Mouse (Mus musculus) lung, embryonic 16.5 days (tissue): Measurements from ENCODE around the gene Prtg. TPM values are rescaled to one million over a fixed set of nuclear protein-coding genes. Genes with fewer than 3 reads are reported as not detected.

Experiments
- ATAC-seq: fragments of 200-750 bp; cut with Nextera tagmentation; 2 replicates; pipeline ENCODE4 v1.8.0; 2017; ENCODE audit warnings: low read depth, mild to moderate bottlenecking, moderate library complexity
- H3K27ac ChIP-seq: fragments of 300-500 bp; sonication (generic); 2 replicates; pipeline ENCODE4 v1.5.1; 2014; ENCODE audit warnings: mild to moderate bottlenecking, control low read depth, low read length
- H3K27me3 ChIP-seq: fragments of 300-500 bp; sonication (generic); 2 replicates; pipeline ENCODE4 v1.6.1; 2014; ENCODE audit warnings: low read depth, low read length, mixed read lengths; ENCODE audit not compliant: control insufficient read depth, insufficient read depth
- H3K36me3 ChIP-seq: fragments of 300-500 bp; sonication (generic); 2 replicates; pipeline ENCODE4 v1.6.1; 2014; ENCODE audit warnings: low read length; ENCODE audit not compliant: control insufficient read depth, insufficient read depth
- H3K4me1 ChIP-seq: fragments of 300-500 bp; sonication (generic); replicated peaks from 2 replicates; pipeline ENCODE4 v1.6.1; 2014; ENCODE audit warnings: low read length, mixed read lengths; ENCODE audit not compliant: control insufficient read depth, insufficient read depth
- H3K4me2 ChIP-seq: fragments of 300-500 bp; sonication (generic); 2 replicates; pipeline ENCODE4 v1.6.1; 2014; ENCODE audit warnings: low read depth, low read length, control low read depth
- H3K4me3 ChIP-seq: fragments of 300-500 bp; sonication (generic); 2 replicates; pipeline ENCODE4 v1.5.1; 2014; ENCODE audit warnings: mild to moderate bottlenecking, low read length, control low read depth
- H3K9ac ChIP-seq: fragments of 300-500 bp; sonication (generic); 2 replicates; pipeline ENCODE4 v1.6.1; 2014; ENCODE audit warnings: low read length, control low read depth
- H3K9me3 ChIP-seq: fragments of 300-500 bp; sonication (generic); 2 replicates; pipeline ENCODE4 v1.6.1; 2016; ENCODE audit warnings: low read length; ENCODE audit not compliant: control insufficient read depth
- WGBS: fragments of 180-500 bp; shearing (Covaris S2); extraction: QIAGEN DNeasy Blood & Tissue Kit; methylation state at CpG from one replicate; pipeline ENCODE4 v1.1.7; 2014; 5-methylcytosine and 5-hydroxymethylcytosine counted together
- polyA plus RNA-seq: library from polyadenylated mRNA; unstranded; fragments of >200 nt; fragmentation: Nextera tagmentation; extraction: Ambion mirVana; gene quantifications from 2 replicates; pipeline ENCODE4 v1.2.1, GENCODE M21; 2015

The Prtg gene
- polyA plus RNA-seq, 1 experiment from 2014 or later: 0.34 TPM

GRCm38 (mm10) chr9:72906693-72907103 lies 100.0 kb downstream of the Prtg start:
- no peaks in the 10 kb centered on the region for H3K4me1 ChIP-seq
- no peak overlapping the region for H3K27ac ChIP-seq
- no peak overlapping the region for H3K4me3 ChIP-seq
- H3K9ac ChIP-seq: no peak overlapping the region
- no peak for ATAC-seq
- H3K4me2 ChIP-seq: no peak overlapping the region
- no peaks in the 10 kb centered on the region for H3K27me3 ChIP-seq
- WGBS: 71% methylated on average over 6 of the region's 6 CpGs
- no peaks in the 10 kb centered on the region for H3K9me3 ChIP-seq
- no peaks in the 10 kb centered on the region for H3K36me3 ChIP-seq

GRCm38 (mm10) chr9:72911381-72911780 lies 104.7 kb downstream of the Prtg start:
- H3K4me1 ChIP-seq: peaks cover 7% of the 10 kb centered on the region; the same call in 1 of the 2 replicates
- no peak for ATAC-seq
- no peak overlapping the region for H3K4me2 ChIP-seq
- no peaks in the 10 kb centered on the region for H3K27me3 ChIP-seq
- WGBS: 86% methylated on average over 2 of the region's 2 CpGs
- no peaks in the 10 kb centered on the region for H3K36me3 ChIP-seq
- H3K9ac ChIP-seq: no peak overlapping the region
- no peak overlapping the region for H3K4me3 ChIP-seq
- H3K27ac ChIP-seq: no peak overlapping the region
- H3K9me3 ChIP-seq: no peaks in the 10 kb centered on the region

- Histone ChIP-seq H3K27me3 (no peaks in the 10 kb centered on the region), H3K4me3 (peak overlapping the region; percentile 22), H3K9ac (peak overlapping the region; percentile 4; the same call in 1 of the 2 replicates), H3K4me2 (peak overlapping the region; percentile 48), H3K4me1 (peaks cover 7% of the 10 kb centered on the region; the same call in 1 of the 2 replicates), H3K27ac (no peak overlapping the region), H3K9me3 (no peaks in the 10 kb centered on the region), H3K36me3 (no peaks in the 10 kb centered on the region)
- ATAC-seq: peak; percentile 56; the same call in 1 of the 2 replicates
- 35% methylated on average over 6 of the region's 6 CpGs for WGBS
These were observed 106.9 kb downstream of the Prtg start for GRCm38 (mm10) chr9:72913551-72913950.

GRCm38 (mm10) chr9:72915728-72916127 lies 109.1 kb downstream of the Prtg start:
- H3K4me2 ChIP-seq: no peak overlapping the region
- H3K9ac ChIP-seq: no peak overlapping the region
- no peaks in the 10 kb centered on the region for H3K27me3 ChIP-seq
- 57% methylated on average over 7 of the region's 7 CpGs for WGBS
- no peak for ATAC-seq
- no peak overlapping the region for H3K27ac ChIP-seq
- H3K4me1 ChIP-seq: peaks cover 7% of the 10 kb centered on the region; the same call in 1 of the 2 replicates
- no peaks in the 10 kb centered on the region for H3K36me3 ChIP-seq
- H3K4me3 ChIP-seq: no peak overlapping the region
- H3K9me3 ChIP-seq: no peaks in the 10 kb centered on the region

- Histone ChIP-seq H3K36me3 (no peaks in the 10 kb centered on the region), H3K27ac (no peak overlapping the region), H3K9me3 (no peaks in the 10 kb centered on the region), H3K27me3 (no peaks in the 10 kb centered on the region), H3K4me1 (peaks cover 6% of the 10 kb centered on the region), H3K9ac (no peak overlapping the region), H3K4me2 (no peak overlapping the region), H3K4me3 (no peak overlapping the region)
- no peak for ATAC-seq
- WGBS: 81% methylated on average over 3 of the region's 3 CpGs
These were observed 116.4 kb downstream of the Prtg start for GRCm38 (mm10) chr9:72923068-72923467.

- no peaks in the 10 kb centered on the region for H3K9me3 ChIP-seq
- peak; percentile 90 for ATAC-seq
- peak within 1 kb of the TSS; percentile 95 for H3K4me2 ChIP-seq
- WGBS: under 1% methylated on average over 81 of the region's 108 CpGs
- peak within 1 kb of the TSS; percentile 88 for H3K9ac ChIP-seq
- H3K27ac ChIP-seq: peak within 1 kb of the TSS; percentile 80
- H3K4me1 ChIP-seq: peaks cover 6% of the 10 kb centered on the region
- no peaks in the 10 kb centered on the region for H3K36me3 ChIP-seq
- peak within 1 kb of the TSS; percentile 69 for H3K4me3 ChIP-seq
- no peaks in the 10 kb centered on the region for H3K27me3 ChIP-seq
These were observed 118.6 kb downstream of the Prtg start, which contains the start of gene Pygo1 for GRCm38 (mm10) chr9:72925021-72925934. Gene Pygo1, plus strand, starts transcription at chr9:72925645.

GRCm38 (mm10) chr9:72925935-72926258 lies 119.2 kb downstream of the Prtg start:
- Histone ChIP-seq H3K27me3 (no peaks in the 10 kb centered on the region), H3K27ac (peak overlapping the region; percentile 80), H3K4me2 (peak overlapping the region; percentile 95), H3K9me3 (no peaks in the 10 kb centered on the region), H3K4me3 (peak overlapping the region; percentile 69), H3K9ac (peak overlapping the region; percentile 88), H3K36me3 (no peaks in the 10 kb centered on the region), H3K4me1 (peaks cover 6% of the 10 kb centered on the region)
- ATAC-seq: peak; percentile 55
- WGBS: under 1% methylated on average over 19 of the region's 20 CpGs

GRCm38 (mm10) chr9:72931166-72931790 lies 124.6 kb downstream of the Prtg start:
- 78% methylated on average over 13 of the region's 13 CpGs for WGBS
- Histone ChIP-seq H3K9me3 (no peaks in the 10 kb centered on the region), H3K4me1 (peaks cover 6% of the 10 kb centered on the region), H3K9ac (no peak overlapping the region), H3K36me3 (no peaks in the 10 kb centered on the region), H3K4me2 (no peak overlapping the region), H3K27me3 (no peaks in the 10 kb centered on the region), H3K4me3 (no peak overlapping the region), H3K27ac (no peak overlapping the region)
- ATAC-seq: no peak

GRCm38 (mm10) chr9:72935309-72935708 lies 128.6 kb downstream of the Prtg start:
- Histone ChIP-seq H3K9ac (no peak overlapping the region), H3K4me1 (no peaks in the 10 kb centered on the region), H3K9me3 (no peaks in the 10 kb centered on the region), H3K4me2 (no peak overlapping the region), H3K4me3 (no peak overlapping the region), H3K27me3 (no peaks in the 10 kb centered on the region), H3K36me3 (no peaks in the 10 kb centered on the region), H3K27ac (no peak overlapping the region)
- ATAC-seq: no peak
- 82% methylated on average over 4 of the region's 4 CpGs for WGBS
